Mouse (Mus musculus) skeletal muscle tissue, adult 2 months (tissue): ENCODE measurements around the gene Robo2.
"Not testable (repeated sequence)": the region's sequence is repeated elsewhere in the genome, so short reads cannot be mapped to it uniquely, and the experiment has no call there.

ENCODE experiments used
- DNase-seq: peaks from one replicate; pipeline ENCODE4 v3.0.0-alpha.2; 2012; ENCODE audit warnings: low read depth, low spot score

The Robo2 gene

DNA sequence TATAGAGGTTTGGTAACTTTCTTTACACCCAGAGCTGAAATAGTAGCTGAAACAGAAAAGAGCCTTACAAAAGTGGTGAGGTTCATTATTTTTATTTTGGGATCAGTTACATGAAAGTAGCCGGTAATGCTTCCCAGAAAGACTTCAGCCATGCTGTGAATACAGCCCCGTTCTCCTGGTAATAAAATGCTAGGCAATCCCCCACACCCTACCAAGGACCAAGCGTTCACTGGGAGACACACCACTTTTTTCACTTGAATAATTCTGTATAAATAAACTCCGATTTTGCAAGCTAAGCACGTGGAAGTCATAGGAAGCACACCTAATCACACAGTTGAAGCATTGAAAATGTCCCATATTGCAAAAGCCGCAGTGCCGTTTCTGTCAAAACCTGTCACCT, 341.0 kb downstream of the Robo2 start:
- DNase-seq, result no peak

DNA sequence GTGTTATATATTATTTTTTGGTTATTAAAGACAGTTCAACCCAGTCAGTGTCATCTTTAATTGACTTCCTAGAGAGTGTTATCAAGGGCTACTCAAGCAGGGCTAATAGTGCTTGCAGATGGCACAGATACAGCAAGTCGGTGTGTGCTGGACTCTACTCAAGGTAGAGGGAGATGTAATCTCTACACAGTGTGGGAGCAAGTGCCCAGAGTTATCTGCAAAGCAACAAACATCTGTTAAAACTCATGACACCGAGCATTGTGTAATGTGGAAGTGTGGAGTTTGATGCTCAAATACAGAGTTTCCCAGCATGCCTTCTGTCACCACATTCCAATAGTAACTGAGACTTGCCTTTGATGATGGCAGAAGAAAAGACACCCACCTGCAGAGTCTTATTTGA, 345.7 kb downstream of the Robo2 start:
- no peak for DNase-seq

DNA sequence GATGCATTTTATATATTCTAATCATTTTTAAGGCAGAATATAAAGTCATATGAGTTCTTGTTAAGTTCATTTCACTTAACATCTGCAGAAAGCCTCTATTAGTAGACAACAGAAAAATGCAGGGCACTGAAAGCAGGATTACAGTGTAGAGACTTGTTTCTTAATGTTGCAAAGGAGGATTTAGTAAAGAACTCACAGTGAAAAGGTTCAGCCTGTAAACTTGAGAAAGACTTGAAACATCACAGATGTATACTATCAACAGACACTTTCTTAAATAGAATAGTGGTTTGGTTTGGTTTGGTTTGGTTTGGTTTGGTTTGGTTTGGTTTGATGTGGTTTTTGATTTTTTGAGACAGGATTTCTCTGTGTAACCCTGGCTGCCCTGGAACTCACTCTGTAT, 349.7 kb downstream of the Robo2 start:
- no peak for DNase-seq

DNA sequence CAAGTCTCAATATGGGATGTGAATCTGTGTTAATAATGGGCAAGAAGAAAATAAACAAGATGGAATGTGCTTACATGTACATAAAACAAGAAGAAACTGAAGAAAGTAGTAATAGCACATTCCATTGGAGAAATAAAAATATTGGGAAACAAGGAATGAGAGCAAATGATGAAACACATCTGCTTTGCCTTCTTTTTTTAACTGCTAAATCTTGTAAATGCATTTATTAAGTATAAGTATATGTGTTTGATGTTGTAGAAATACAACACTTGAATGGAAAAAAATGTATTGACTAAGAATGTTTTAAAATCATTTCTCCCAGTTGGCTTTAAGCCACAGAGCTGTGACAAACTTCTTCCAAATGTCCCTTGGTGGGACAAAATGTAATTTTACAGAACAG, 350.1 kb downstream of the Robo2 start:
- DNase-seq, result no peak

DNA sequence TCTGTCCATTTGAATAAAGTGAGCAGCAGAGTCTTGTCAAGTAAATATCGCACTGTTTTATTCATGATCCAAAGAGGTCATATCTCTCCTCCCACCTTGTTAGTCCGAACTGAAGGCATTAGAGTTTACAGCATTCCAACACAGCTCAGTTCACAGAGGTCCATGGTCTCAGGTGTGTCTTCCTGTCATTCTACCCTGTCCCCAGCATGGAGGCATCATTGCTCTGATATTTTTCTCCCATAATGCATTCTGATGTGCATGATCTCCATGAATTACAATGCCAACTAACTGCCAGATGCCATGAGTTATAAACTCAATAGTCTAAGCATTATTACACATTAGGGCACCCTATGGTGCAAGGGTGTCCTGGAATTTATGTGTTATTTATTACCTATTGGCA, 354.7 kb downstream of the Robo2 start:
- DNase-seq, result no peak

DNA sequence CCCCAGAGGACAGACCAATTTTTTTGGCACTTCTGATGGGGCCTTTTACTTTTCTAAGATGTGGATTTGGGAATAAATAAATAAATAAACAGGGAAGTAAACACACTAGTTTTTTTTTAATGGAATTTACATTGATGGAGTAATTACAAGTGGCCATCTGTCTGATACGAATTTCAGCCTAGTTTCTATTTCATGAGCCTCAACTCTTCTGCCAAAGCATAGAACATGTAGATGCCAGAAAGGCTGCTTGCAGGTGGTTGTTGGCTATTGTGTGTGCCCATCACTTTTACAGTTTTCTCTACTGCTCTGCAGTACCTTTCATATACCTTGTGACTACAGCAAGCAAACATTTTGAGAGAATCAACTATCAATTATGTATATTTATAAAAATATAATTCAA, 355.4 kb downstream of the Robo2 start:
- no peak for DNase-seq

DNA sequence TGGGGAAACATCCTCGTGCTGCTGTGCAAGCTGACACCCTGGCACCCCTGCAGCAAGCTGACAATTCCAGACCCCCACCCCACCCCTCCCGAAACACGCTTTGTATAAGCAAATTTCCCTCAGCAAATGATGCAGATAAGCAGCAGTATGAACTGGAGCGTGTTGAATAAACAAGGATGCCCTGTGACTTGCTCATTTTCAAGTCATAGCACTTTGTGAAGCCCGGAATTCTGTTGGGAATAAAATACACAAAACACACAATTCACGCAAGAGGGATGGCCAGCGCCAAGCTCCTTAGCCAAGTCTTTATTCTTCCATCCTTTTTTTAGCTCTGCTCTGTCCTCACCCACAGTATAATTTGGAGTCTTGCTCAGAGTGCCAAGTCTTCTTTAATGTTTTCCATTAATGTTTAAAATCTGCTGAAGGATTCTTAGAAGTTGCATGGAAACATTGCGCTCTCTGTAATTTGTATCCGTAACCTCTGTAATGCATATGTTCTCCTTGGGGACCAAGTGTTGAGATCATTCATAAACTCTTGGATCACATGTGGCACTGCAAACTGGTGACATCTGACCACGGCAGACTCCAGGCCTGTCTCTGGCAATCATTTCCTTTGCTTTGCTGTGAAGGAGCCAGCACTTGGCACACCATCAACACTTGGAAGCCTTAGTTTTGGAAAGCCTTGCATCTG, 356.4 kb downstream of the Robo2 start:
- DNase-seq, result peak; percentile 21

DNA sequence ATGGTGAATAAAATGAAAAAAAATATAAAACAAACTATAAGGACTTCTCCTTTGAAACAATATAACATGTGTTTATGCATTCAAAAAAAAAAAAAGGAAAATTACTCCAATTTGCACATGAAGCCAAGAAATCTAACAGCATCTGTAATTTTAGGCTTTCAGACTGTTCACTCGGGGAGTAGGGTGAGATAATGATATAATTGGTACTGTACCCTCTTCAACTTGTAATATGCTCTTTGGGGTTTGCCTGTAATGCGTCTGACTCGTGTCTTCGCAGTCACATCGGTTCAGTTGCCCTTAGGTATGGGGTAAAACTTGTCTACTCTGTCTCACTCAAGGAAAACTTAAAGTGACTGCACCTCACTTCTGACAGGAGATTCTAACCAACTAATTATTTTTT, 362.2 kb downstream of the Robo2 start:
- no peak for DNase-seq

DNA sequence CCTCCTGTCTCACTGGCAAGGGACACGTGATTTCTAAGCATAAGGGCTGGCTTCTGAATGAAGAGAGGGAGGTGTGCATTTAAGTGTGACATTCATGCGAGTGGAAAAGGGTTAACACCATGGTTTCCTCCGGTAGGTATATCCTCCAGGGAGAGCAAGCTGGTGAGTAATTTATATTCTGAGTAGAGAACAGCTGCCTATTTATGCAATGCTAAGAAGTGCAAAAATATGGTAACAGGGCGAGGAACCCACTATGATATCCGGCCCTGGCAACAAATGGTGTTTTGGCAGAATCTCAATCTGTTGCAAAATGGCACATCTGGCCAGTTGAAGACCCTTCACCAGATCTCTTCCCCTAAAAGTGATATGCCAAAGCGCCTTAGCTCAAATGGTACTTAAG, 362.6 kb downstream of the Robo2 start:
- no peak for DNase-seq

DNA sequence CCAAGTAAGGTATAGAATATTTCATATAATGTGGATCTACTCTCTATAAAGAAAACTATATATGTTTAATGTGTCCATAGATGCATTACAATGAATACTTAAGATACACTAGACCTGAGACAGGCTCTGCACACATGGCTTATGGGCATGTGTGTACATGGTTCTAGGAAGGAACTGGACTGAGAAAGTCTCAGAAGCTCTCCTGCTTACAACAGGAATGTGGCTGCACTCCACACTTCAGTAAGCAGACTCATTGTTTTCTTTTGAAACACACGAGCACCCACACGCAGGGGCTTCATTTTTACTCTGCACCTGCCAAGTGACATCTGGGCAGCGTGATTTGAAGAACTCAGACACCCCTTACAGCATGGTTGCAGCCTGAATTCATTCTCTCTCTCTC, 364.4 kb downstream of the Robo2 start:
- no peak for DNase-seq

DNA sequence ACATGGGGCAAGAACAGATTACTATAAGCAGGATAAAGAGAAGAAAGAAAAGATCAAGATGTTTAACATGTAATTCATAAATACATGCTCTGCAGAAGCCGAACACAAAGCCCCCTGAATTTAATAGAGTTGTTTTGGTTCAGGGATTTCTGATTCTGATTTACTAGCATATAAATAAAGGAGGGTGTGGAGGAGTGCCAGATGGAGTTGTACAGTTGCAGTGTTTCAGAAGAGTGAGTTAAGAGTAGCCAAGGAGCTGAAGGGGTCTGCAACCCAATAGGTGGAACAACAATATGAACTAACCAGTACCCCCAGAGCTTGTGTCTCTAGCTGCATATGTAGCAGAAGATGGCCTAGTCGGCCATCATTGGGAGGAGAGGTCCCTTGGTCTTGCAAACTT, 370.8 kb downstream of the Robo2 start:
- not testable (repeated sequence) for DNase-seq

DNA sequence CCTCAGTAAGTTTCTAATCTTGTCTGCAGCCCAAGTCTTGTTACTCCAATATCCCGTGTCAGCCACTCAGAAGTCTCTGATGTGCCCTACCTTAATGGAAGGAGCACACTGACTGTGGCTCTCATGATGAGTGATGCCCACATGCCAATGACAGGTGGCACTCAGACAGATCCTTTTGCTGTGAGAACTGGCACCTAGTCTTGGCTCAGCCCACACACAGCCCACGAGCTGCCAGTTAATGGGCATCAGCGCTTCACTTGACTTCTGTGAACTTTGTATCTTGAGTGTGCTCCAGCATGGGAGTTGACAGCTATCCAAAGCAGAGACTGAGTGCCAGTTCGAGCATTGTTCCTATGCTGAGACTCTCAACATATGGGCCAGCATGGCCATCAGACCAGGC, 383.8 kb downstream of the Robo2 start:
- DNase-seq, result no peak

DNA sequence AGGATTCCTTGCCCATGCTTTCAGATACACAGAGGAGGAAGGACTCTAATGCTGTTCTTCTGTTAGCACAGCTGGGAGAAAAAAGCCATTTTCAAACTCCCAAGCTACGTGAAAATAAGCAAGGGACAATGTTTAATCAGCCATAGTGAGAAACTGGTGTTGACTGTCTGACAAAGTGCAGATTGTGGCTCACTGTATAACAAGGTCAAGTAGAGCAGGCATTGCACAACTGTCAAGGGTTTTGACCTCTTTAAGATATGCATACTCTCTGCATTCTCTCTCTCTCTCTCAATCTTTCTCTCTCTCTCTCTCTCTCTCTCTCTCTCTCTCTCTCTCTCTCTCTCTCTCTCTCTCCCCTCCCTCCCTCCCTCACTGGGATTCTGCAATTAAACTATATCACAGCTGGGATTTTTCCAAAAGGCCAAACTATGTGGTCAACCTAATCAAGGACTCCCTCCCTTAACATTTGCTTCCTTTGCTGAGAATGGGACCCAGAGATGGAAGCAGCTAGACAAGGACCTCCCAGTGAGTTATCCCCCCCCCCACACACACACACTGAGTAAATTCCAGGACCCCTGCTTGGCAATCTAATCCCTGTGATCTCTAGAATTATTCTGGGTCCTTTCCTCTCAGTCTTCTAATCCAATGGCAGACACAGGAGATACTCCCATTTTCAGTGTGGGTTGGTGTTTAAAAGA, 389.2 kb downstream of the Robo2 start:
- no peak for DNase-seq

DNA sequence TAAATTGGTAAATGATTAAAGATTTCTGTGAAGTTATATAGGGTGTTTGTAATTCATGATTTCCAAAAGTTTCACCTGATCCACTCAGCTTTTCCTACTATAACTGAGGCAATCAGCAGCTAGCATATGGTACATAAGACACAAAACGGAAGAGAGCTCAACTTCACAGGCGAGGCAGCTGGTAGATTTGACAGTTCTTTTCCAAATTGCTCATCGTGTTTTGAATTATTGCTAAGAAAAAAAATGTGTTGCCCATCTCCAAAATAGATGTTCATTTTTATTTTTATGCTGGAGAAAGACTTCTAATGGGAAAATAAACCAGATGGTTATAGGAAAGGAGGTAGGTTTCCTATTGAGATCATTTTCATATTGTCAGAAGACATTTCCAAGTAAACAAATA, 405.9 kb downstream of the Robo2 start:
- DNase-seq, result no peak

DNA sequence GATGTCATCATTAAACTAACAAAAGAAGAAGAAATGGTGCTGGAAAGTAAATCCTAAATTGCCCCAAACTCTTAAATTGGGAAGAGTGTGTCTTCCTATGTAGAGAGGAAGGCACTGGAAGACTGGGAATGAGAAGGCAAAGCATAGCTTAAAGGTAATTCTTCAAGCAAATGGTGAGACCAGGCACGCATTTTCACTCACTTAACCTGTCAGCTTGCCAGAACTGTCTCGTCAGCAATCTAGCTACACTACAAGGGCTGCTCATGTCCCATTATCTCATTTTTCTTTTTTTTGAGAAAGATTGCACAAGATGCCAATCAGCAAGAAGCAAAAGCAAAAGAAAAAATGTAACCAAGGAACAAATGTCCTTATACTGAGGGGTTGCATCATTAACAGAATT, 410.3 kb downstream of the Robo2 start:
- no peak for DNase-seq

DNA sequence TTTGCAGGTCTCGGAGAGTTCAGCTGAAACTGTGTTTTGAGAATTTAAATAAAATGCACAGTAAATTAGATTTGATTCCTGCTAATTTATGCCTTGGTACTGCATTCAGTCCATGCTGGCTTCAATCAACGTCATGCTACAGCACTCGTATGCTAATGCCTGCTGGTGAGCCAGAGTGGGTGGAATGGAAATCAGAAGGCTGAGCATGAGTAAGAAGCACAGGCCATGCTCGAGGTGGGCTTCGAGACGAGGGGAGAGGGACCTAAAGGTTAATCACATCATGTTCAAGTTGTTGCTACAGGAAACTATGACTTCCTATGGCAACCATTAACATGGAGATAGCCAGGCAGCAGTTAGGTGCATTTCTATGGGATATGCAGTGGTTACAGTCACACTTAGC, 420.4 kb downstream of the Robo2 start:
- no peak for DNase-seq

DNA sequence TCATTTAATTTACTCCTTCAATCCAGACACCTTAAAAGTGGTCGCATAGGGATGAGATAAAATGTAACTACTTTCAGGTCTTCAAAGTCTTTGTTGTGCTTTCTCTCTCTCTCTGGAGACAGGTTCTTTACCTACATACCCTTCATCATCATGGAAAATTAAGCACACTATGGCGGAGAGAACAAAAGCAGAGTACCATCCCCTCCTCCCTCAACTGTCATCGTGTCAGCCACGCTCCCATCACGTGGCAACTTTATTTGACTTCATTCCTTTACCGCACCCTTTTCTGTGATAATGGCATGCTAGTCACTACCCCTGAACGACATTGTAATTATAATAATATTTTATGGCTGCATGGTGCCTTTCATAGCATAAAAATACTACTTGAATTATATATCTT, 442.1 kb downstream of the Robo2 start:
- DNase-seq, result no peak

DNA sequence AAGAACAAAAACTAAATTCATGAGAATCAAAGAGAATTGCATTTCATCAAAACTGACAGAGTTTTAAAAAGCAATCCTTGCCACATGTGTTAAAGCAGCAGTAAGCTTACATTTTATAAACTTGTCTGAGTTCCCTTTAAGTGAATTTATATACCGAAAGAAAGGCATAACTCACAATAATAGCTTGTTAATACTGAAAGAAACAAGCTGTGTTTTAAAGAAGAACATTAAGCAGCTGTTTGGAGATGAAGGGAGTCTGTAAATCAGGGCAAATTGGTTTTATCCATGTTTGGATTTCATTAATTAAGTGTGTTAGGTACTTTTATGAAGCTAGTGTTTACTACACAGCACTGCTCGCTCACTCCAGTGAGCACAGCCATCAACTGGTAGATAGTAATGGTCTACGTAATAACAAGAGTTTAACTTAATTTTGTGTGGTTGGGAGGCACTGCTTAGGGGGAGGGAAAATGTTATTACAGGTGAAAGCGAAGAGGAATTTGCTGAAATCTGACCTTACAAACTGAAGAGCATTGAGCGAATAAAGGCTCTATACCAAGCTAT, 447.2 kb downstream of the Robo2 start:
- DNase-seq, result no peak

DNA sequence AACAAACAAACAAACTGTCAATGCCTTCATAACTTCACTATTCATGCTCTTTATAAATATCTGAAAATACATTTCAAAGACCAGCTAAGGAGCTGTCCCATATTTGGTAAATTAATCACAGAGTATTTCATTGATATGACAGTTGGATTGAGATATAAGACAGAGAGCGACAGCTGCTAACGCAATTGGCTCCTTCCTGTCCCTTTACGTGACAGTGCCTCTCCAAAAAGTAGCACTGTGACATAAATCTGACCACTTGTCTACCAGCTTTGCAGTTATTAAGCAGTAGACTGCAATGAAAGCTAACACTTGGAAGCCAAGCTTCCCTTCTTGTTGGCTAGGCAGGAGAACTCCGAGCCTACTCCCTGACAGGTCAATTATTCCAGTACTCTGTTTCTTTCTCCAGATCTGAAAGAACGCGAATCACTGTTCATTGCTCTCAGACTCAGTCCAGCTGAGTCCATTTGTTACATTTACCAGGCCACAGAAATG, 452.1 kb downstream of the Robo2 start:
- no peak for DNase-seq

DNA sequence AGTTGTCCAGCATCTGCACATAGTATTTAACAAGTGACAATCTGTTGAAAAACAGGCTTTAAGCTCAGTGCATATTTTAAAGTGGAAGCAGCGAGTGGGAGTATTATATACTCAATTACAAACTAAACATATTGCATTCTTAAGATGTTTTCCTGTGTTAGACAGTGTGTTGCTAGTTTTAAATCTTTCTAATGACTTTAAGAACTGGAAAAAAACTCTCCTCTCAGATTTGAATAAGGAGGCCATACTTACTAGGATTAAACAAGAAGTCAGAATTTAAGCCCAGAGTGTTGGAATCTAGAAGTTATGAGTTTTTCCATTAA, 453.1 kb downstream of the Robo2 start:
- no peak for DNase-seq

DNA sequence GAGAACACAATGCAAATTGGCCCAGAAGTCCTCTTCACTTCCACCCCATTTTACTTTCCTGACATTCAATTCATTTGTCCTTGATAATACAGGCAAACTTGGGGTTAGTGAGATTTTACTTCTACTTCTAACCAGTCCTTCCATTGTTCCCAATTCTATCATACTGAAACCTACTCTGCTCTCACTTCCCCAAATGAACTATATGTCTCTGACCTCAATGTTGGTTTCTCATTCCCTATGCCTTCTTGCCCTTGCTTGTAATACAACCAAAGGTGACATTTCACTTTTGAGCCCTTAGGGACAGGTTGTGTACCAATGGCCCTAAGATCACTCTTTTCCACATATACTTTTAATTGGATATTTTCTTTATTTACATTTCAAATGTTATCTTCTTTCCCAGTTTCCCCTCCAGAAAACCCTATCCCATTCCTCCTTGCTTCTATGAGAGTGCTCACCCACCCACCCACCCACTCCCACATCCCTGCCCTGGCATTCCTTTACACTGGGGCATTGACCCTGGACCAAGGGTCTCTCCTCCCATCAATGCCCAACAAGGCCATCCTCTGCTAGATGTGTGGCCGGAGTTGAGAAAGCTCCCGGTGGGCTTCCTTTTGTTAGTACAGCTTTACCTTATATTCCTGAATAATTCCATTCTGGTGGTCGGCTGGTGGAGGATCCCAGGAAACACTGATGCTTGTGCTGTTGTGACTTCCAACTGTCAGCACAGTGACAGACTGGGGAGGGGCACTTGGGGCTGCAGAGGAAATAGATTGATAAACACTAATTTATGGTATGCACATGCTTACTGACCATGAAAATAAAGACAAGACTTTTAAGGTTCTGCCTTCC, 453.7 kb downstream of the Robo2 start:
- no peak for DNase-seq

DNA sequence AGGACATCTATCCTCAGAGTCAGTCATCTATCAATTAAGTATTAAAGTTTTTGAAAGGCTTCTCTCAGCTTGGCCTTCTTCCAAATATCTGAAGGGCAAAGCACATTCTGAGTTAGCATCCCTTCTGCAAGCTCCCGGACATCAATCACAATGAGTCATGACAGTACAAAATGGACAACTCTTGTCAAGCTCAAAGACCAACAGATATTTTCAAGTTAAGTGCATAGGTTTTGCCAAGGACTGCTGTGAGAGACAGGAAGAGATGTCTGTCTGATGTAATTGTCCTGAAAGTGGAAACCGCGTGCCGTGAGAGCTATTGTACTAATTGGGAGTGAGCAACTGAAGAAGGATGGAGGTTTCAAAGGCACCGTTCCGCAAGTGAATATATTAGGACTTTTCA, 465.5 kb downstream of the Robo2 start:
- no peak for DNase-seq

DNA sequence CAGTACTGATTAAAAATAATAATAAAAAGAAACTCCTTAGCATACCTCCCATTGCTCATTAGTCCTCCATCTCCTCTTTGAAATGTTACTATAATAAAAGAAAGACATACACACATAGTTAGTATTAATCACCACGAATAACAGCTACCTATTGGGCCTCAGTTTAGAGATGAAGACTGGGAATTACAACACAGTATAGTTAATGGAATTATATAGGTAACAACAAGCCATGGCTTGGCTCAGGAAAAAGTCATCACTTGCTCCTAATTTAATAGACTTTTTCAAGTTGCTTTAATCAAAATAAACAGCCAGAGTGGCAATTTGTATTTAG, 471.4 kb downstream of the Robo2 start:
- DNase-seq, result no peak
